Mouse (Mus musculus) lung, postnatal 0 days (tissue): ENCODE results near the gene Npas2. TPM values are rescaled to one million over a fixed set of nuclear protein-coding genes. Genes with fewer than 3 reads are reported as not detected.

ENCODE experiments used
- ATAC-seq: fragments of 200-750 bp; cut with Nextera tagmentation; 2 replicates; pipeline ENCODE4 v1.8.0; 2017; ENCODE audit warnings: moderate library complexity
- DNase-seq: peaks from one replicate; pipeline ENCODE4 v3.0.0-alpha.2; 2016; ENCODE audit warnings: low spot score
- H3K27ac ChIP-seq: fragments of 300-500 bp; sonication (generic); 2 replicates; pipeline ENCODE4 v1.5.1; 2014; ENCODE audit warnings: antibody characterized with exemption, mild to moderate bottlenecking, low read length, mixed read lengths
- H3K27me3 ChIP-seq: fragments of 300-500 bp; sonication (generic); replicated peaks from 2 replicates; pipeline ENCODE4 v1.6.1; 2014; ENCODE audit warnings: low read length, mixed read lengths; ENCODE audit not compliant: insufficient read depth
- H3K36me3 ChIP-seq: fragments of 300-500 bp; sonication (generic); 2 replicates; pipeline ENCODE4 v1.6.1; 2014; ENCODE audit warnings: low read length, mixed read lengths; ENCODE audit not compliant: insufficient read depth
- H3K4me1 ChIP-seq: fragments of 300-500 bp; sonication (generic); 2 replicates; pipeline ENCODE4 v1.6.1; 2014; ENCODE audit warnings: antibody characterized with exemption, low read depth, low read length, mixed read lengths; ENCODE audit not compliant: insufficient read depth
- H3K4me2 ChIP-seq: fragments of 300-500 bp; sonication (generic); replicated peaks from 2 replicates; pipeline ENCODE4 v1.6.1; 2014; ENCODE audit warnings: low read depth, mild to moderate bottlenecking, low read length, moderate library complexity, mixed read lengths
- H3K4me3 ChIP-seq: fragments of 300-500 bp; sonication (generic); 2 replicates; pipeline ENCODE4 v1.5.1; 2014; ENCODE audit warnings: low read depth, low read length
- H3K9ac ChIP-seq: fragments of 300-500 bp; sonication (generic); replicated peaks from 2 replicates; pipeline ENCODE4 v1.6.1; 2014; ENCODE audit warnings: low read depth, mild to moderate bottlenecking
- H3K9me3 ChIP-seq: fragments of 300-500 bp; sonication (generic); 2 replicates; pipeline ENCODE4 v1.6.1; 2016; ENCODE audit warnings: low read length, mixed read lengths
- CTCF ChIP-seq: IDR thresholded peaks from 2 replicates; pipeline ENCODE4 v1.5.1; 2016; ENCODE audit warnings: antibody characterized with exemption, mild to moderate bottlenecking
- EP300 ChIP-seq: IDR thresholded peaks from 2 replicates; pipeline ENCODE4 v1.6.1; 2016; ENCODE audit warnings: antibody characterized with exemption, mild to moderate bottlenecking, control low read depth
- WGBS: fragments of 180-500 bp; shearing (Covaris S2); extraction: QIAGEN DNeasy Blood & Tissue Kit; methylation state at CpG from one replicate; pipeline ENCODE4 v1.1.7; 2014; 5-methylcytosine and 5-hydroxymethylcytosine counted together
- polyA plus RNA-seq: library from polyadenylated mRNA; unstranded; fragments of >200 nt; fragmentation: Nextera tagmentation; extraction: Ambion mirVana; gene quantifications from 2 replicates; pipeline ENCODE4 v1.2.1, GENCODE M21; 2015

Gene Npas2
- polyA plus RNA-seq, 1 experiment from 2014 or later = 2.2 TPM

DNA sequence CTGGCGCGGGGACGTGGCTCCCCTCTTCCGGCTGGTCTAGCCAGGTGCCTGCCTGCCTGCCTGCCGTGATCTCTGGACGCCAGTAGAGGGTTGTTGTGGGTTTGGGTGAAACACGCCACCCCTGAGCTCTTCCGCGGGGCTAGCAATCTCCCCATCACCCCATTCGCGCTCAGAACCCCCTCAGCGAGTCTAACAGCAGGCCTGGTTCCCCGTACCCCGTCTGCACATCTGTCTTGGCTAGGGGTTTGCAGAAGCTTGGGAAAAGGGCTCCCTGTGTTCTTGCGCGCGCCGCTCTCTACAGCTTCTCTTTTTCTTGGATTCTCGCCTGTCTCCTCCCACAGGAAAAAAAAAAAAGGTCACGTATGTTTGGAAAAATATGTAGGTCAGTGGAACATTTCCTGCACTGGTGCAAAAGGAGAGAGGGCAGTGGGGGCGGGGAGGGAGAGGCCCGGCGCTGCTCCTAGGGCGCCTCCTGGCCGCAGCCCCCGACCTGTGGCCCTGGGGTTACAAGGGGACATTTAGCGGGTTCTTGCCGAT, 1.0 kb upstream of the Npas2 start:
- Histone ChIP-seq H3K4me1 (peaks cover 9% of the 10 kb centered on the region; the same call in 1 of the 2 replicates), H3K9me3 (no peaks in the 10 kb centered on the region), H3K4me3 (peak overlapping the region; percentile 79), H3K27ac (peak overlapping the region; percentile 81), H3K36me3 (no peaks in the 10 kb centered on the region), H3K4me2 (peak overlapping the region; percentile 99), H3K9ac (peak overlapping the region; percentile 65; the same call in 1 of the 2 replicates), H3K27me3 (peaks cover 7% of the 10 kb centered on the region; the same call in 1 of the 2 replicates)
- DNase-seq (peak; percentile 92), ATAC-seq (peak; percentile 68)
- TF ChIP-seq CTCF (peak; percentile 39), EP300 (peak; percentile 63; the same call in 1 of the 2 replicates)
- WGBS = 1% methylated on average over 27 of the region's 28 CpGs

DNA sequence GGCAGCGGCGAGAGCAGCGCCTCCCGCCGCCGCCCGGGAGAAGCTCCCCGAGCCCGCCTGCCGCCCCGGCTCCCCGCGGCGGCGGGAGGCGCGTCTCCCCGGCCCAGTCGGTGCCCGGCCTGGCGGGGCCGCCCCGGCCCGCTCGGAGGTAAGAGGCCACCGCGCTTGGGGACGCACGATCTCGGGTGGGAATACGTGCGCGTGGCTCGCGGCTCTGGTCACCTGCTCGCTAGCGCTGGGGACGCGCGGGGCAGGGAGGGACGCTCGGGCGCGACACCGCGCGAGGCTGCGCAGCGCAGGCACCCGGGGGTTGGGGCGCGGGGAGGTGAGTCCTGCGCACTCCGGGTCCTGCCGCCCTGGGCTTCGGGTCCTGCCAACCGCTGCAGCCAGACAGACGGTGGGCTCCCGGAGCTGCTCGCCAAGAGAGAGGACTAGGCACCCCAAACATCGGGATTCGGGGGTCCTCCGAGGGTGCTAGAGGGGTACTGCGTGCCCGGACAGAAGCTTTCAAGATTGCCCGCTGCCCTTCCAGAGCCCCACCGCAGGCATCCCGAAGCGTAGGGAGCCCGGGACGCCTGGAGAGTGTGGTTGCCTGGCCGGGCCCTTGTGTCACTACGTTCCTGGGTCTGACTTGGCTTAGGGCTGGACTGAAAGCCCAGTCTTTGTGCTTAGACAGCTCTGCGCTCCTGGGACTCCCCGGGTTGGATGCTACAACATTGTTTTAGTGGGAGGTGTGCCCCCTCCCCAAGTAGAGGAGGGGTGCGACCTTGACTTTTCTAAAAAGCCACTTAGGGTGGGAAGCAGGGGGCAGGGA, 538 bp downstream of the Npas2 start:
- Histone ChIP-seq H3K27me3 (peaks cover 7% of the 10 kb centered on the region; the same call in 1 of the 2 replicates), H3K4me3 (peak overlapping the region; percentile 79), H3K27ac (peak overlapping the region; percentile 81), H3K4me1 (peaks cover 9% of the 10 kb centered on the region; the same call in 1 of the 2 replicates), H3K4me2 (peak overlapping the region; percentile 99), H3K9me3 (no peaks in the 10 kb centered on the region), H3K9ac (peak overlapping the region; percentile 65), H3K36me3 (no peaks in the 10 kb centered on the region)
- TF ChIP-seq CTCF = 0 out of 2 replicates have a peak, but pooled peaks have one; percentile 6
- TF ChIP-seq EP300 = no peak
- ATAC-seq (peak; percentile 45), DNase-seq (peak; percentile 55)
- 1% methylated on average over 47 of the region's 76 CpGs for WGBS

DNA sequence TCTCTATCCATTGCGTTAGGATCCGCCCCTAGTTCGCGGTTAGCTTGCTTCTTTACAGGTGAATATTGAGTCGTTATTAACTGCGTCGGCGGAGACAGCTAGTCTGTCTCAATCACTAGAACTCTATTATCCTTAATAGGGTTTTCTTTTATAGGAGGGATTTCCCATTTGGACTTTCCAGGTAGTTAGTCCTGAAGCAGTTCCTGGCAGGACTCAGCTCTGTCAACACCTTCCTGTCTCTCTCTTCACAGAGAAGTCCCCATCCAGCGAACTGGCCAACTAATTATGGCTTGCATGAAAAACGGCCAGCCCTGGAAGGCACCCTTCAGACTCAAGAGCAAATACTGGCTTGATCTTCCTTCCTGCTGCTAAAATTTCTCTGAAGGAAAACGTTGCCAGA, 1.4 kb downstream of the Npas2 start:
- Histone ChIP-seq H3K9me3 (no peaks in the 10 kb centered on the region), H3K27ac (no peak overlapping the region), H3K4me3 (peak overlapping the region; percentile 79), H3K27me3 (peaks cover 7% of the 10 kb centered on the region; the same call in 1 of the 2 replicates), H3K4me2 (peak overlapping the region; percentile 99), H3K4me1 (peaks cover 9% of the 10 kb centered on the region; the same call in 1 of the 2 replicates), H3K9ac (no peak overlapping the region), H3K36me3 (no peaks in the 10 kb centered on the region)
- DNase-seq (no peak), ATAC-seq (no peak)
- 5% methylated on average over 11 of the region's 11 CpGs for WGBS
- TF ChIP-seq CTCF (no peak), EP300 (no peak)

DNA sequence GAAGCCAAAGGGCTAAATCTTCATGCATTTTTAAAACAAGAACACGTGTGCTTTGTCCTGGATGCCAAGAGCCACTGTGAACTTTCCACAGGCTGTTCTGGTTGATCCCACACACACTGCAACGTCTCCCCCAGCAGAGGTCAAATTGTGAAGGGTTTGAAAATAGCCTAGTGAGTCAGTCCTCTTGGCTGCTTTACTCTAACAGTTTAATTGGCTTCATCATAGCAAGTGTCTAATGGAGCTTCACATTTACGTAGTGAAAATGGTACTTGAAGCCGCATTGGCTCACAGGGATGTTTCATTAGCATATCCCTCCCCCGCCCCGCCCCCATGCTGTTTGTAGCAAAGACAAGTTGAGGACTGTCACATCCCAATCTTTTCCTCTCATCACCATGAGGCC, 2.6 kb downstream of the Npas2 start:
- Histone ChIP-seq H3K27me3 (peaks cover 7% of the 10 kb centered on the region; the same call in 1 of the 2 replicates), H3K36me3 (no peaks in the 10 kb centered on the region), H3K4me1 (peaks cover 9% of the 10 kb centered on the region; the same call in 1 of the 2 replicates), H3K9me3 (no peaks in the 10 kb centered on the region), H3K9ac (no peak overlapping the region), H3K27ac (no peak overlapping the region), H3K4me2 (no peak overlapping the region), H3K4me3 (no peak overlapping the region)
- 41% methylated on average over 6 of the region's 6 CpGs for WGBS
- ATAC-seq = no peak
- DNase-seq = peak; percentile 51
- TF ChIP-seq CTCF = no peak
- TF ChIP-seq EP300 = no peak

DNA sequence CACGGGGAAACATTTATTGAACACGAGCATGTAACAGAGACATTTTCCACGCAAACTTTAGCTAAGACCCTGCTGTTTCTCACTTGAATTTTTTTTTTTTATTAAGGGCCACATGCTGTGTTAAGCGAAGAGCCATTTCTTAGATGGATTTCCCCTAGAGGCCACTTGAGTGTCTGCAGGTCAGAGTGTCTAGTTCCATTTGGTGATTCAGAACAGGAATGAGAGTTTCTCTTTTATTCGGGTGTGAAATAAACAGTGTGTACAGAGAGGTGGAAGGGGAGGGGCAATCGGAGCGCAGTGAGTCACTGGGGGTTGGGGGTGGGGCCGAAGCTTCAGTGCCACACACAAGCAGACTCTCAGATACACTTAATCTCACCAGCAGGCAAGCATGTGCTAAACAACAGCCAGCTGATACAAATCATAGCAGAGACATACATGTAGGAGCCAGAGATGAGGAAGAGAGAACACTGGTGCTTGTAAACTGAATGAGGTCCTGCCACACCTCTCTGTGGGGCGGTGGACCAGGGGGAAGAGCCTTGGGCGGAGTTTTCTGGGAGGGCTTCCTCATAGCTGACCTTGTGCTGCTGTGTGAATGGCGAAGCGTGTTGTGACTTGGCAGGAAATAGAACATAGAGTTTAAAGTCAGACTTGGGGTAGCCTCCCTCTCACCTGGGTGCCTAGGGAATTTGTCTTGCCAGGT, 3.3 kb downstream of the Npas2 start:
- ATAC-seq = peak; percentile 76
- no peak overlapping the region for H3K9ac ChIP-seq
- H3K27ac ChIP-seq = peak overlapping the region; percentile 11
- no peaks in the 10 kb centered on the region for H3K9me3 ChIP-seq
- H3K4me2 ChIP-seq = no peak overlapping the region
- DNase-seq = peak; percentile 93
- no peak overlapping the region for H3K4me3 ChIP-seq
- H3K36me3 ChIP-seq = no peaks in the 10 kb centered on the region
- H3K4me1 ChIP-seq = peaks cover 9% of the 10 kb centered on the region; the same call in 1 of the 2 replicates
- WGBS = 37% methylated on average over 12 of the region's 12 CpGs
- TF ChIP-seq CTCF (peak; percentile 58), EP300 (peak; percentile 53; the same call in 1 of the 2 replicates)
- H3K27me3 ChIP-seq = peaks cover 7% of the 10 kb centered on the region; the same call in 1 of the 2 replicates

DNA sequence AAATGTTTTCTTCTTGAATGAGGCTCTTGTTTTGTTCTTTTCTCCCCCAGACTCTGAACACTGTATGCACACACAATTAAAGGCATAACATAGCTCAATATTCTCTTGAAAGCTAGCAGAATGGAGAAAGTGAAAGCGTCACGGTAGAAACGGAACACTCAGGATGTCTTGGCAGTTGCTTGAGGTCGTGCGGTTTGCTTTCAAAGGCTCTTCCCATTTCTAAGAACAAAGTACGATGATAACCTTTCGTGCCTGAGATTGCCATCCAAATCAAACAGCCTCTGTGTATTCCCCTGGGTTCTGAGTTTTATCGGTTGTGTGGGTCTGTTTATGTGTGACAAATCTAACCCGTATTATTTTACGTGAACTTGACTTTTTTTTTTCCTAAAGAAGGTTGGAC, 11.5 kb downstream of the Npas2 start:
- TF ChIP-seq EP300 (no peak), CTCF (no peak)
- Histone ChIP-seq H3K4me2 (no peak overlapping the region), H3K9me3 (no peaks in the 10 kb centered on the region), H3K27me3 (no peaks in the 10 kb centered on the region), H3K36me3 (no peaks in the 10 kb centered on the region), H3K4me3 (no peak overlapping the region), H3K27ac (no peak overlapping the region), H3K9ac (no peak overlapping the region), H3K4me1 (no peaks in the 10 kb centered on the region)
- ATAC-seq = no peak
- DNase-seq = no peak
- WGBS = 58% methylated on average over 10 of the region's 10 CpGs
